Mouse (Mus musculus) megakaryocyte, embryonic 14.5 days (primary cell): ENCODE data around the gene Prss12. TPM values are rescaled to one million over a fixed set of nuclear protein-coding genes. Genes with fewer than 3 reads are reported as not detected.

Experiments used
- H3K27me3 ChIP-seq: replicated peaks from 2 replicates; pipeline ENCODE3; 2012; ENCODE audit warnings: inconsistent platforms
- H3K36me3 ChIP-seq: replicated peaks from 2 replicates; pipeline ENCODE3; 2012; ENCODE audit warnings: low read length, inconsistent platforms, mixed read lengths
- H3K4me1 ChIP-seq: 2 replicates; pipeline ENCODE4 v1.6.1; 2012; ENCODE audit warnings: inconsistent platforms
- H3K4me3 ChIP-seq: replicated peaks from 2 replicates; pipeline ENCODE3; 2012; ENCODE audit warnings: moderate library complexity, mild to moderate bottlenecking, inconsistent platforms
- H3K9me3 ChIP-seq: 2 replicates; pipeline ENCODE4 v1.6.1; 2012; ENCODE audit warnings: inconsistent platforms
- FLI1 ChIP-seq: IDR thresholded peaks from 2 replicates; pipeline ENCODE4 v1.6.1; 2012; ENCODE audit warnings: low read length, inconsistent platforms, mixed read lengths
- GATA1 ChIP-seq: IDR thresholded peaks from 3 replicates; pipeline ENCODE4 v1.6.1; 2012; ENCODE audit warnings: mixed read lengths, low read length, inconsistent platforms, borderline replicate concordance
- polyA plus RNA-seq: library from polyadenylated mRNA; stranded (reverse); fragments of >175 nt; gene quantifications from 2 replicates; pipeline ENCODE4 v1.2.3, GENCODE M21; 2012; ENCODE audit warnings: low replicate concordance; ENCODE audit not compliant: insufficient read depth

The Prss12 gene
- polyA plus RNA-seq, 1 experiment = not detected

- no peak for TF ChIP-seq FLI1
- peak overlapping the region; percentile 3 for H3K4me3 ChIP-seq
These were observed 59.3 kb downstream of the Prss12 start for GRCm38 (mm10) chr3:123505778-123506667.

GRCm38 (mm10) chr3:123506699-123507662, 60.3 kb downstream of the Prss12 start:
- peaks cover 28% of the 10 kb centered on the region for H3K36me3 ChIP-seq
- peak overlapping the region; percentile 100 for H3K4me3 ChIP-seq
- no peaks in the 10 kb centered on the region for H3K27me3 ChIP-seq
- H3K9me3 ChIP-seq = peaks cover under 1% of the 10 kb centered on the region; the same call in 1 of the 2 replicates
- TF ChIP-seq FLI1 (no peak), GATA1 (no peak)
- H3K4me1 ChIP-seq = peaks cover 35% of the 10 kb centered on the region

More at GRCm38 (mm10) chr3:123505778-123506667, 59.3 kb downstream of the Prss12 start:
- no peaks in the 10 kb centered on the region for H3K27me3 ChIP-seq
- H3K9me3 ChIP-seq = no peaks in the 10 kb centered on the region
- peaks cover 35% of the 10 kb centered on the region for H3K4me1 ChIP-seq
- H3K36me3 ChIP-seq = peaks cover 28% of the 10 kb centered on the region

GRCm38 (mm10) chr3:123507663-123508055, 60.9 kb downstream of the Prss12 start:
- H3K9me3 ChIP-seq = peaks cover 4% of the 10 kb centered on the region; the same call in 1 of the 2 replicates
- H3K4me1 ChIP-seq = peaks cover 35% of the 10 kb centered on the region
- no peaks in the 10 kb centered on the region for H3K27me3 ChIP-seq
- no peak for TF ChIP-seq FLI1
- TF ChIP-seq GATA1 = no peak
- peaks cover 28% of the 10 kb centered on the region for H3K36me3 ChIP-seq
- peak overlapping the region; percentile 100 for H3K4me3 ChIP-seq

- peaks cover 35% of the 10 kb centered on the region for H3K4me1 ChIP-seq
- peaks cover 1% of the 10 kb centered on the region for H3K27me3 ChIP-seq
- H3K36me3 ChIP-seq = peaks cover 28% of the 10 kb centered on the region
- H3K9me3 ChIP-seq = peaks cover 4% of the 10 kb centered on the region; the same call in 1 of the 2 replicates
- TF ChIP-seq FLI1 = no peak
- TF ChIP-seq GATA1 = no peak
- peak overlapping the region; percentile 100 for H3K4me3 ChIP-seq
These were observed 61.5 kb downstream of the Prss12 start for GRCm38 (mm10) chr3:123508056-123508674.

GRCm38 (mm10) chr3:123508675-123509376, 62.1 kb downstream of the Prss12 start:
- no peak for TF ChIP-seq GATA1
- TF ChIP-seq FLI1 = no peak
- Histone ChIP-seq H3K9me3 (peaks cover 4% of the 10 kb centered on the region; the same call in 1 of the 2 replicates), H3K4me1 (peaks cover 35% of the 10 kb centered on the region), H3K27me3 (peaks cover 1% of the 10 kb centered on the region), H3K36me3 (peaks cover 27% of the 10 kb centered on the region), H3K4me3 (peak overlapping the region; percentile 100)

- Histone ChIP-seq H3K9me3 (peaks cover 4% of the 10 kb centered on the region; the same call in 1 of the 2 replicates), H3K4me3 (no peak overlapping the region), H3K4me1 (peaks cover 25% of the 10 kb centered on the region), H3K36me3 (no peaks in the 10 kb centered on the region), H3K27me3 (peaks cover 1% of the 10 kb centered on the region)
- TF ChIP-seq GATA1 (no peak), FLI1 (no peak)
These were observed 65.1 kb downstream of the Prss12 start for GRCm38 (mm10) chr3:123511818-123512217.

GRCm38 (mm10) chr3:123514886-123515285, 68.2 kb downstream of the Prss12 start:
- Histone ChIP-seq H3K36me3 (no peaks in the 10 kb centered on the region), H3K4me3 (peak overlapping the region; percentile 5), H3K4me1 (peaks cover 10% of the 10 kb centered on the region), H3K9me3 (peaks cover 4% of the 10 kb centered on the region; the same call in 1 of the 2 replicates), H3K27me3 (peaks cover 1% of the 10 kb centered on the region)
- no peak for TF ChIP-seq FLI1
- TF ChIP-seq GATA1 = no peak

GRCm38 (mm10) chr3:123515600-123516359, 69.1 kb downstream of the Prss12 start:
- Histone ChIP-seq H3K9me3 (peaks cover 4% of the 10 kb centered on the region; the same call in 1 of the 2 replicates), H3K4me3 (no peak overlapping the region), H3K4me1 (peaks cover 4% of the 10 kb centered on the region), H3K27me3 (peaks cover 1% of the 10 kb centered on the region), H3K36me3 (no peaks in the 10 kb centered on the region)
- no peak for TF ChIP-seq GATA1
- no peak for TF ChIP-seq FLI1
